Mouse (Mus musculus) small intestine, adult 2 months (tissue): ENCODE data around the gene Tbrg1.

Source experiments
- CTCF ChIP-seq: fragments of 200-500 bp; IDR thresholded peaks from 2 replicates; pipeline ENCODE4 v1.5.1; 2012; ENCODE audit warnings: low read depth, mild to moderate bottlenecking, control low read depth, inconsistent platforms, low read length, moderate library complexity, mixed read lengths; ENCODE audit not compliant: insufficient replicate concordance, insufficient read length; ENCODE audit errors: extremely low read depth
- POLR2A ChIP-seq: fragments of 200-500 bp; IDR thresholded peaks from 2 replicates; pipeline ENCODE4 v1.6.1; 2012; ENCODE audit warnings: low read depth, mild to moderate bottlenecking, control low read depth, inconsistent platforms, low read length, moderate library complexity

- no peak for TF ChIP-seq CTCF
- no peak for TF ChIP-seq POLR2A
These were observed 32.0 kb downstream of the Tbrg1 start for GRCm38 (mm10) chr9:37625129-37625528.
